Mouse (Mus musculus): Measurements from ENCODE around the gene Evi2b.
A peak's percentile ranks its signal among the peaks of the same experiment; 100 is the strongest.

Gene Evi2b

DNA sequence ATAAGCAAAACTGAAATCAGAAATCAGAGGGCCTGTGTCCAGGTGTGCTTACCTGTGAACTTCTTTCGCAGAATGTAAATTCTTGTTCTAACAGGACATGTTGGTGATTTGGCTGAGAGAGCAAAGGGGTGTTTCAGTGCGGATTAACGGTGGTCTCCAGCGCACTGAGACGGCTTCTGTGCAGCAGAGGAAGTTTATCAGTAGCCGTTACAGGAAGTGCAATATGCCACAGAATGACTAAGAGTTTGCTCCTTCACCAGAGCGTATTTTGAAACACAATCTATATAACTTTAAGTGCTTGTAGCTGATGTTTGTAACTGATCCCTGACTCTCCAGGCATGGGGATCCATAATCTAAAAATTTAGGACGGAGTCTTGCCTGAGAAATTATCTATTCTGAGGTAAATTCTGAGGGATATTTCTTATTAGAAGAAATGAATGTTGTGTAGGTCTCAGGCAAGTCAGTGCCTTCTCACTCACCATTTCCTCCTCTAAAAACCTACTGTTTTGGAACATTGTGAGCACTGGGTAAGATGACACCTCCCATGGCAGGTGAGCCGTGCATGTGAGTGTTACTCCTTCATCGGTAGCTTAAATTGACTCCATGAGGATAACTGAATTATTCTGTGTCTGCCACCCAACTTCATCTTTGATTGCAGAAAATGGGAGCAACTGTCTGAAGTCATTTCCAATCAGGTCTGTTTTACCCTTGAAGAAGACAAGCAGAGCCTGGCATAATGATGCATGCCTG, at the start of gene Evi2b:
Evi2b (minus strand) TSS at position 203 of the 750 bp plus-strand sequence.
- no peak for ATAC-seq (ENCODE audit: low TSS enrichment)

DNA sequence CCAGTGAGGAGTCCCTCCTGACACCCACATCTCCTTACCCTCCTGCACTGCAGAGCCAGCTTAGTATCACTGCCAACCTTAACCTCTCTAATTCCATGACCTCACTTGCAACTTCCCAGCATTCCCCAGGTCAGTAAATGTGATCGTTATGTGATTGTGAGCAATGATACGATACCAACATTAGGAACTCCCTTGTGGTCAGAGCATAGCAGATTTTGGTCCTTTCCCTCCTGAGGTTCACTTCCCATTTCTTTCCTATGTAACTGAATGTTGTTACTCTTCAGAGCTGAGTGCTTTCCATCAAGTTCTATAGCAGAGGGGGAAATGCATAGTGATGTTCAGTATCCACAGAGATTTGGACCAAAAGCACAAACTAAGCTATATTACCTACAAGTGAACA, 46.8 kb upstream of the Evi2b start:
- no peak for ATAC-seq (ENCODE audit: low TSS enrichment)

DNA sequence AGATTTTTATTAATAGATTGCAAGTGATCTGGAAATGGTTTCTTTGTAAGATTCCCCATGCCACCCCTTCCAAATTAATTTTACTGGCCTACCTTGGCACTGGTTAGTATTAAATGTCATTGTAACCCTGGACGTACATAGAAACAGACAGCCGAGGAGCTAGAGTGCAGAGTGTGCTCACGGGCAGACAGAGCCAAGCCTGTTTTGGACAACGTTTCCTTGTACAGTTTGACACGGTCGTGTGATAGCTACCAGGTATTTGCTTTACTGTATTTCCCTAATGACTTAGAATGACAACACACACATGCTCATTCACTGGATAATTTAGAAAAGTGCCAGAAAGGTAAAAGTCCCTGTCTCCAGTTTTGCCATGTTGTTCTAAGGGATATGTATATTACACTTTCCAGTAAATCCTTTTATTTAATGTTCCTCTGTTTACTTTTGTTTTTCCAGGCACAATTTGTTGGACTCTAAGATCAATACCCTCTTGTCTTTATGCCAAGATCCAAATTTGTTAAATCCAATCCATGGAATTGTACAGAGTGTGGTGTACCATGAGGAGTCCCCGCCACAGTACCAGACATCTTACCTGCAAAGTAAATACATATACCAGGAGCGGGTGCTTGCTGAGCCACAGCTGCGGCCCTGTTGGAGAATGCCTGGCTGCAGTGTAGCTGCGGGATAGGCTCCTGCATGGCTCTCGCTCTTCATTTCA, 44.8 kb upstream of the Evi2b start:
- no peak for ATAC-seq (ENCODE audit: low TSS enrichment)

DNA sequence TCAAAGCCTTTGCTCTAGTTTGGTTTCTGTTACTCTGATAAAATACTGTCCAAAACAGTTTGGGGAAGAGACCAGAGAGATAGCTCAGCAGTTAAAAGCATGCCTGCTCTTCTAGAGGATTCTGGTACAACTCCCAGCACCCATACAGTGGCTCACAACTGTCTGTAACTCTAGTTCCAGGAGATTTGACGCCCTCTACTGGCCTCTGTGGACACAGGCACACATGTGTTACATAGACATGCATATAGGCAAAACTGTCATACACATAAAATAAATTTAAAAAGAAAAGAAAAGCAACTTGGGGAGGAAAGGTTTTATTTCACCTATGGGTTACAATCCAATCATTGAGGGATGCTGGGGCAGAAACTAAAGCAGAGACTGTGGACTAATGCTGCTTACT, 43.4 kb upstream of the Evi2b start:
- ATAC-seq (ENCODE audit: low TSS enrichment): no peak

DNA sequence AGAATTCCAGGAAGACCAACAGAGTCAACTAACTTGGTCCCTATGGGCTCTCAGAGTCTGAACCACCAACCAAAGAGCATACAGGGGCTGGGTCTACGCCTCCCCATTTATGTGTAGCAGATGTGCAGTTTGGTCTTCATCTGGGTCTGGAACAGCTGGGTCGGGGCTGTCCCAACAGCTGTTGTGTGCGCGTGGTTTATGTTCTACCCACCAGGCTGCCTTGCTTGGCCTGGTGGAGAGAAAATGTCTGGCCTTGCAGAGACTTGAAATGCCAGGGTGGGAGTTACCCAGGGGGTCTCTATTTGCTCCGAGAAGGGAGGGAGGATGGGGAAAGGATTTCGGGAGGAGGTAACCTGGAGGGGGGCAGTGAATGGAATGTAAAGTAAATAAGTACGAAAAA, 39.9 kb upstream of the Evi2b start:
- ATAC-seq (ENCODE audit: low TSS enrichment): no peak

DNA sequence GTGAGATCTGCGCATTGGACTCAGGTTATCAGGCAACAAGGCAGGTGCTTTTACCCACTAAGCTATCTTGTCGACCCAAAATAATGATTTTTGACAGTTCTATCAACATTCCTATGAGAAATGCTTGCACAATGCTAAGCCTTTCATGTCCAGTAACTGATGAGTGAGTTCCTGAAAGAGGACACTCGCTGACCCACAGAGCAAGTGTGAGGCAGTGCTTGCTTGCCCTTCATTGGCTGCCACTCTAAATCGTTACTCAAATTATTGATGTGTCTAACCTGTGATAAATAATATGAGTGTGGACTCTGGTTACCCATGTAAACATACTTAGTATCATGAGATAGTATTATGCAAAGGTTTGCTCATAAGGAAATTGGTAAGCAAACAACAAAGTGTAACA, 37.0 kb upstream of the Evi2b start:
- no peak for ATAC-seq (ENCODE audit: low TSS enrichment)

DNA sequence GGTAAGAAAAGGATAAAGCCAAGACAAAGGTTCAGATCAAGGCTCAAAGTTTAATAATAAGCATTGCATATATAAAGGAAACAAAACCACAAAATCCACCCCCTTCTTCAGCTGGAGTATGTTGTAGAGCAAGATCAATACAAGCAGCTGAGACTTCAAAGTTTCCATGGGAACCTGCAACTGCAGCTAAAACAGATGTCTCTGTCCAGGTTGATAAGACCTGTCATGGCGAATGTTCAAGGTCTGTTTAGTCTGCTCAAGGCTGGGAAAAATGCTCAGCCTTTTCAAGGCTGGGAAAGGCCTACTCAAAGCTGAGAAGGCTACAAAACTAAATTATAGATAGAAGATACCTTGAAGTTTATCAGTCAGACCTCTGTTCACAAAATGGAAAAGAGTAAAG, 29.1 kb upstream of the Evi2b start:
- ATAC-seq (ENCODE audit: low TSS enrichment): no peak

DNA sequence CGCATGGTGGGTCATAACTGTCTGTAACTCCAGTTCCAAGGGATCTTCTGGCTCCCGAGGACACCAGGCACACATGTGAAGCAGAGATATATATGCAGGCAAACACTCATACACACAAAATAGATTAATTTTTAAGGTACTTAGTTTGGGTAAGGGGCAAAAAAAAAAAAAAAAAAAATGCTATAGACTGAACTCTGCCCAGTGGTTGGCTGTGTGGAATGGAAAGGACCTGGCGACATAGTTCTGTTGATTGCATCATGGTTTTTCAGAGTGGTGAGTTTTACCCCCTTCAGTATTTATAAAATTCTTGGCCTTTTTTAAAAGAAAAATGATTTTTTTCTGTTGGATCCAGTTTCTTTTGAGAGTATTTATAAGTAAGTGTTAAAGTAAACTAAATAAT, 12.7 kb upstream of the Evi2b start:
- no peak for ATAC-seq (ENCODE audit: low TSS enrichment)

DNA sequence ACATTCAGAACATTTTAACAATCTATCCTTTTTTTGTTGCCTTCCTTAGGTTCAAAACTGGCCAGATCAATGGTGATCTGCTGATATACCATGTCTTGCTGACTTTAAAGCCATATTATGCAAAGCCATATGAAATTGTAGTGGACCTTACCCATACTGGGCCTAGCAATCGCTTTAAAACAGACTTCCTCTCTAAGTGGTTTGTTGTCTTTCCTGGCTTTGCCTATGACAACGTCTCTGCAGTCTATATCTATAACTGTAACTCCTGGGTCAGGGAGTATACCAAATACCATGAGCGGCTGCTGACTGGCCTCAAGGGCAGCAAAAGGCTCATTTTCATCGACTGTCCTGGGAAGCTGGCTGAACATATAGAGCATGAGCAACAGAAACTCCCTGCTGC, 12.0 kb upstream of the Evi2b start:
- ATAC-seq (ENCODE audit: low TSS enrichment): no peak

DNA sequence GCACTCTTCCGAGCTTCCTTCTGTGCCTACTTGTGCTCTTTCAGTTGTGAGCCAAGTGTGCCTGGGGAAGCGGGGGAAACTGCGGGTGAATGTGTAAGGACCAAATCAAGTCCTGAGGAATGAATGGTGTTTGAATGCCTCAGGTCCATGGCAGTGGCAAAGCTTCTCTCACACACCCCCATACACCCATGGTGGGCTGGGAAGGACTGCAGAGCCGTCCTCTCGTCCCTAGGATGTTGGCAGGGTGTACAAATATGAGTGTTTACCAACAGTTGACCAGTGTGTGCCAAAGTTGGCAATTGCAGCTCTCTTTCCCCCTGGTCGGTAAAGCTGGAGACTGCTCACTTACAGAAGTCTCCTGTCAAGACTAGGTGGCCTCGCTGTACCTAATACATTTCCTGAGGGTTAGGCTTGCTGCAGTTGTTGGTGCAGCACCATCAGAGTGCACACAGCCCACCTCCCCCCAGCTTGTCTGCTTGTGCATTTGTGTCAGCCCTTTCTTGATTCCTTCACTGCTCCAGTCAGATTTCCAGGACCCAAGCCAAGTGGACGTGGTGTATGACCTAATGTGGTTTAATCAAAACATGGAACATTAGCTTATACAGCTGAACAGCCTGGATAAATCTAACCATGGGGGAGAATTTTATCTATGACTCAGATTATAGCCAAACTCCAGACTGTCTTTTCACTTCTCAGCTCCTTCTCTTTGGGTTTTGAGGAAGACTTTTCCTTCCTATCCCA, 10.6 kb upstream of the Evi2b start:
- no peak for ATAC-seq (ENCODE audit: low TSS enrichment)

DNA sequence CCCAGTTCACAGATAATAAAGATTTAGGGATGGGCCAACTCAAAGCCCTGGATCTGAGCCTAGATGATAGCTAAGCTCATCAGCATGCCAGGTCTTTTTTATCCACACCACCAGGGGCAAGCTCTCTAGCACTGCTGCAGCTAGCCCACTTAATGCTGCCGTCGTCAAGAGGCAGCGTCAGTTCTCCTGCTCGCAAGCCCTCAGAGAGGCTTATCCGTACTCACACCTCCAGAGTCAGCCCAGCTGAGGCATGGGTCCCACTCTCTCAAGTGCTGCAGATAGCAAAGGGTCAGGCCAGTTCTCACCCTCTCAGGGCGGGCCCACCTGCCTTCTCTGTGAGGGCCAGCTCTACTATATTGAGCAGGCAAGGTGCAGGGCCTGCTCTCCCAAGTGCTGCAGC, 9.7 kb upstream of the Evi2b start:
- ATAC-seq (ENCODE audit: low TSS enrichment): no peak

DNA sequence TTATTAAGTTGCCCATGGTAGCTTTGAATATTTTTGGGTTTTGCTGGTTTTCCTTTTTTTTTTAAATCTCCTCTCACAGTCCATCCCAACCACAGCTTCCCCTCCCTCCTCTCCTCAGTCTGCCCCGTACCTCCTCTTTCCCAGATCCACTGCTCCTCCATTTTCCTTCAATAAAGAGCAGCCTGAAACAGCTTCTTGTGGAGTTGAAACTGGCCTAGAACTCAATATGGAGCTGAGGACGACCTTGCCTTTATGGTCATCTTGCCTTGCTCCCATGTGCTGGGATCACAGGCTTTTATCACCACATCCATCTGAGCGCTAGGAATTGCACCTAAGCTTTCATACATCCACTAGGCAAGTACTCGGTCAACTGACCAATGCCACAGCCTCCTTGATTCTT, 7.9 kb upstream of the Evi2b start:
- ATAC-seq (ENCODE audit: low TSS enrichment): no peak

DNA sequence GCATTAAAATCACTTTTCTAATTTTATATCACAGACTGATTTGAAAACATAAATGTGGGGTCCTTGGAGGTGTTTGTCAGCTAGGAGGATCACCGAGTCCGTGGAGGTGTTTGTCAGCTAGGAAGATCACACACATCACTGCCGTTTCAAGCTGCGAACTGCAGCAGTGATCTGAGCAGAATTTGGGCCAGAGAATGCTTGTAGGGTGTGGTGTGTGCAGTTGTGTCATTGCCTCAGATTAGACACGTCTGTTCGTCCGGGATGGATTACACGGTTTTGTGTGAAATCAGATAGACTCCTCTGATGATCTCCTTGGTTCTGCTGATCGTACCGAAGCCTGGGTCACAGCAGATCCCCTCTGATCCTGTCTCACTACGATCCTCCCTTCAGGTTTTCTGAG, 7.2 kb upstream of the Evi2b start:
- ATAC-seq (ENCODE audit: low TSS enrichment): peak; percentile 34; the same call in 1 of the 2 replicates

DNA sequence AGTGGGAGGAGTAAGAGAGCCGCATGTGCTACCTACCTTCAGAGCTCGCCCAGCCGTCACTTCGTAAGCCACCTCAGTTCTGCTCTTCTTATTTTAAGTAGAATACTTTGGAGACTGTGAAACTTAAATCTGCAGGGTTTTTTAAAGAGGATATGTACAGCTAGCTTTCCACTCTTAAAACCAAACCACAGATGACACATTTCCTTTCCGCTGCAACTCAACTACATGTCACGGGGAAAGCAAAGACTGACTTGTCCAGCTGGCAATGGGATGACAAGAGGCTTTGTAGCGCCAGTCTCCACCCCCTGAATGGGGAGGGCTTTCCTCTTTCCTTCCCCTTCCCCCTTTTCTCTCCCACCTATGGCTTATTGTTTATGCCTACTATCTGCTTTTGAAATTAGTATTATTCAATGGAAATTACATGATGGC, 6.8 kb upstream of the Evi2b start, which contains the start of the genes Evi2 and Evi2a:
Evi2 (minus strand) TSS at position 257 of the 429 bp plus-strand sequence.
Evi2a (minus strand) TSS at position 277 of the 429 bp plus-strand sequence.
- peak; percentile 53; the same call in 1 of the 2 replicates for ATAC-seq (ENCODE audit: low TSS enrichment)

DNA sequence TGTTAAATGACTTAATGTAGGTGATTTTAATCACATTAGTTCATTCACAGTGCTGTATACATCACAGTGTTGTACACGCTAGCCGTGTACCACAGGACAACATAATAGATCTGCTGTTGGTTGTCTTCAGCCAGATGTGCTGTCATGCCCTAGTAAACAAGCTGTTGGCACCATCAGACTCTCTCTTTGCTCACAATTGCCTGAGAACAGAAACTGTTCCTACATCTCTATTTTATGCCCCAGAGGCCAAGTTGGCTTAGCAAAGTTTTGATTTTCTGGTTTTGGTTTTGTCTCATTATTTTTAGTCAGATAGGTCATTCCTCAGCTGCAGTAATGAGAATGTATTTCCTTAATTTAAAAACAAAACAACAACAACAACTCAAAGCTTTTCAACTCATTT, 6.2 kb upstream of the Evi2b start:
- ATAC-seq (ENCODE audit: low TSS enrichment): no peak

DNA sequence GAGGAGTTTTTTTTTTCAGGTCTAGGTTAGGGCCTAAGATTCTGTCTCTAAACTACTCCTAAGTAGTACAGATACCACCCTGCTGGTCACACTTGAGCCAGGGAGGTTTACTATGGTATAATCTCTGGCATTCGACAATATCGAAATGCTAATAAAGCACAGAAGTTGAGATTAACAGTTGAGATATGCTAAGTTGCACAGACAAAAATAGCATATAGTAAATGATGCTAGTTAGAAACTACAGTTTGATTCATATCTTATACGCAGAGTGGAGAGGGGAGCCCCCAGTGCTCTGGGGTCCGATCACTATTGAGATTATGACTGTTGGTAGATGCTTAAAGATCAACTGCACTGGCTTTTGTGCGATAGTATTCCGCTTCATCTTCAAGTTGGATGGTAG, 5.7 kb upstream of the Evi2b start:
- no peak for ATAC-seq (ENCODE audit: low TSS enrichment)

DNA sequence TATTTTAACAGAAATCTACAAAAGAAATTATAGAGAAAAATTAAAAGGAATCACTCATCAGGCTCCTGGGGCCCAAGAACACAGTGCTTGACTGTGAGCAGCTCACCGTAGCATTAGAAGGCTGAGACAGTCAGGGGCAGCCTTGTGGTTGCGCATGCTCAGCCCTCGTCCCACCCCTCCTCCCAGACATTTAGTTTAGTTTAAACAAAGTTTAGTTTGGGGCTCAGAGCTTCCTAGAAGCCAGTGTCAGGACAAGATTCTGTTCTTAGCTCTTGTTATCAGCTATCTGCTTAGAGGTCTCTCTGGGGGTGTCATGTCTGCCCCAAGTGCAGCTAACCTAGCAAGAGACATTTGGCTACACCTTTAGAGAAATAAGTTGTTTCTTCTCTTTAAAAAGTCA, 5.0 kb upstream of the Evi2b start:
- no peak for ATAC-seq (ENCODE audit: low TSS enrichment)

DNA sequence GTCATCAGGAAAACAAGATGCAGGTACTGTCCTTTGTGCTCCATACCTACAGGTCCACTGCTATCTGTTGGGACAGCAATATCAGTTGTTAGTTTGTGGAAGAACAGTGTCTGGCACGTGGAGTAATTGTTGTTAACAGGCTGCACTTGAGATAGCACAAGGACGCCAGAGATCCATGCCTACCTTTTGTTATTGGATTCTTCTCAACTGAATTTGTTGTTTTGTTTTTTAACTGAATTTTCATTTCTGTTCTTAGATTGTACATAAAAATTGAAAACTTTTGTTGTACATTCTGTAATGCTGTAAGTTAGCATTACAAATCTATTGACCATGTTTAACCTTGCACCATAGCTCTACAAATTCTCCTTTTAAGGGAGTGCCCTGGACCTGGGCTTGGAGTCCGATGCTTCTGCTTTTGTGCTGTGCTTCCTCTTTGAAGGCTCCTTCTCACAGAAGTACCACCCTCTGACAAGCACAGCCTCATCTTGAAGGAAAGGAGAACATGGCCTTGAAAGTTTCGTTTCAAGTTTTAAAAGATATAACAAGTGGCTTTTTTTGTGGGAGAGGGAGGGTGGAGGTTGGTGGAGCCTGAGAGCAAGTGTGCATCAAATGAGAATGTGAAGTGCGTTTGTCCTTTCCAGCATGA, 4.3 kb upstream of the Evi2b start:
- no peak for ATAC-seq (ENCODE audit: low TSS enrichment)

DNA sequence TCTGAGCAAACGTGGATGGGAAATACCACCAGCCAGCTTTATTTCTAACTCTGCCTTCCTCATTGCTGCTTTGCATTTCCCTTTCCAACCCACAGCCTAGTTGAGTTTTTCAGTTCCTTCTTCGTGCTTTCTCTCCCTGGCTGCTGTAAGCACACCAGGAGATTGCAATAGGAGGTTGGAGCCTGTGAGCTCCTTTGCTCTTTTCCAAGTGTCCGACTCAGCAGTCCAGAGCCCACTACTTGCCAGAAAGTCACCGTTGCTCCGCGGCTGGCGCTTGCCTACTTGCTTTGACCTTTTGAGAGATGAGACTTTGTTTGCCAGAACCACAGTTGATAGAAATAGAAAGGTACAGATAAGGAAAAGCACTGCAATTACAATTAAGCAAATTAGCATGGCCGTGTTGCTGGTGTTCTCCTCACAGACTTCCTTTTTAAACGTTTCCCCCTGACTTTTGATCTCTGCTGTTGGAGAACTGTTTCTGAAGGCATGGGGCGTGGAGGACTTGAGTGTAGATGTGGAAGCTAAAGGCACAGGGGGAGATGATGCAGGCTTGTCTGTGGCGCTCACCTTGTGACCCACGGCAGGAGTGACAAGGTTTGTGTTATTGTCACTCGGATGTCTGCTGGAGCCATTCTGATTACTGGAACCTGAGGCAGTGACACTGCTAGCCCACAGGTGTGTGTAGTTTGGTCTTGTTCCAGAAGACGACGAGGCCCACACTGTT, 3.6 kb upstream of the Evi2b start:
- ATAC-seq (ENCODE audit: low TSS enrichment): peak; percentile 47; the same call in 1 of the 2 replicates

DNA sequence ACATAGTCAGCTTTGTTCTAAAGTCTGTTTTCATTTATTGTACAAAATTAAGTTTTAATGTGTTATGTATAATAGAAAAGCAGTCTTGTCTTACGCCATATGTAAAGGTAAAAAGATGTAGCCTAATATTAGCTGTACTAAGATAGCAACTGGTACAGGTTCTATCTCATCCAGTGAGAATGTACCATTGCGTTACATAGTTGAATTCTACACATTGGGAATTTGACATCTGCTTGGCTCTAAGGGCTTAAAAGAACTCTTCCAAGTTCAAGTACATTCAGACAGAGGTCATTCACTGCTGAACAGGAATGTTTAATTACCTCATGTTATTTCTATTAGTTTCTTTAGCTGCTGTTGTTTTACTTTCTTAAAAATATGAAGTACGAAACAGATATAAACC, 3.0 kb upstream of the Evi2b start:
- no peak for ATAC-seq (ENCODE audit: low TSS enrichment)

DNA sequence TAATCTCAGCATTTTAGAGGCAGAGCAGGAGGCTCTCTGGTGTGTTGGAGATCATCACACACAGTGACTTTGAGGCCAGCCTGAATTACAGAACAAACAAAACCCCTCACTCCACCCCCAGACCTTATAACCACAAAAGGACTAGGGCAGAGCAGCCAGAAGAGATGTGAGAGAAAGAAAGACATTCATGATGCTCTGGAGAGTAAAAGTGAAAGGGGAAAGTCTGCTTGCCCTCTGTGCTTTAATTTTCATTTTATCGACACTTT, 681 bp upstream of the Evi2b start:
- ATAC-seq (ENCODE audit: low TSS enrichment): no peak

DNA sequence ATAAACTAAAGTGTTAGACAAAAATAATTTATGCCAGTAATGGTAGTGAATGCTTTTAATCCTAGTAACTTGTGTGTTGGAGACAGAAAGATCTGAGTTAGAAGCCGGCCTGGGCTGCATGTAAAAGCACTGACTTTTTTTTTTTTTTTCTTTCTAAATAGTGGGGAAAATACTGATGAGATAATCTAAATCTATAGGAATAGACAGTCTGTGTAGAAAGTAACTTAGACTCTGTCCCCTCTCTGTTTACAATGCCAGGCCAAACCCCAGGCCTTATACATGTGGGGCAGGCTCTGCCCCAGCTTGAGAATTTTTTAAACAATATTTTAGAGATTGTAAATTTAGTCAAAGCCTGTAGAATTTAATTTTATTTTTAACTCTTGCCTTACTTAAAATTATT, 618 bp downstream of the Evi2b start:
- ATAC-seq (ENCODE audit: low TSS enrichment): no peak

All from frontal cortex, adult (tissue).